Mouse (Mus musculus) embryo, embryonic 10 days (tissue): Measurements from ENCODE around the gene Ero1lb.

Source experiments
- DNase-seq: peaks from one replicate; pipeline ENCODE4 v3.0.0-alpha.2; 2015; ENCODE audit warnings: low spot score

Gene Ero1lb

DNA sequence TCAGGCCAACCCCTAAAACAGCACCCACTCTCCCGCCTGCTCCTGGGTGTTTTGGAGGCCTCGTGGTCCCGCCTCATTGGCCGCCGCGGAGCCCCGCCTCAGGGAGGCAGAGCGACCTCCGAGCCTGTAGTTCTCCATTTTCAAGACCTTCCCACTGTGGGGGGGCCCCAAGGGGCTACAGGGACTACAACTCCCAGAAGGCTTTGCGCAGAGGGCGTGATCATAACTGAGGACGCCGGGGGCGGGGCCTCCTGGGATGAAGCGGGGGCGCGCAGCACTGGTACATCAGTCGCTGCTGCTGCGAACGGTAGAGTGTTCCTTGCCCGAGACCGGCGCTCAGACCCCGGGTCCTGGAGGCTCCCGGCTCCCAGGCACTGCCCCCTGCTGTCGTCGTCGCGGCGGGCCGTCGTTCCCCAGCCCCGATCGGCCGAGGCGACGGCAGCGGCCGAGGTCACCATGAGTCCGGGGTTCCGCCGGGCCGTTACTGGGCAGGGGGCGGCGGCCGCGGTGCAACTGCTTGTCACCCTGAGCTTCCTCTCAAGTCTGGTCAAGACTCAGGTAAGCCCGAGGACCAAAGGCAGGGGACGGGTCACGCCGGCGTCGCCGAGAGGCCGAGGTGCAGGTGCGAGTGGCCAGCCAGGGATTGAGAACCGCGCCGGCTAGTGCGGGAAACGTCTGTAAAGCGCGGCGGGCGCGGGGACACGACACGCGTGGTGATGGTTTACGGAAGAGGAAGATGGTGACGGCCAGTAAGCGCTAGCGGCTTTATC lies at the start of gene Ero1lb:
Gene Ero1lb (plus strand): TSS at position 254 of the 770 bp plus-strand sequence.
- peak; percentile 95 for DNase-seq

DNA sequence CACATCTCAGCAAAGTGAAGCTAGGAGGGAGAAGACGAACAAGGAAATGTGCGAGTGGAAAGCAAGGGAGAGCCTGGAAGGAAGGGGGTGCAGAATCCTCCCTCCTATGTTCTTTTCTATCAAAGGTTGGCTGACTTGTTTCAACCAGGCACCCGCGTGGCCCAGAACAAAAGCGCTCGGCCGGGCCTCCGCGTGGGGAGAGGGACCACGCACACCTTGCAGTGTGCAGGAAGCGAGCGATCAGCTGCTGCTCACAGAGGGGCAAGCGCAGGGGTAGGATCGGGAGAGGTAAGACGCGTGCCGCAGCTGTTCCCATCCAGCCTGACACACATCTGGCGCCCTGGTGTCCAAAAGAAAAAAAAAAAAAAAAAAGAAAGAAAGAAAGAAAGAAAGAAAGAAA lies 46.3 kb upstream of the Ero1lb start:
- peak; percentile 37 for DNase-seq

DNA sequence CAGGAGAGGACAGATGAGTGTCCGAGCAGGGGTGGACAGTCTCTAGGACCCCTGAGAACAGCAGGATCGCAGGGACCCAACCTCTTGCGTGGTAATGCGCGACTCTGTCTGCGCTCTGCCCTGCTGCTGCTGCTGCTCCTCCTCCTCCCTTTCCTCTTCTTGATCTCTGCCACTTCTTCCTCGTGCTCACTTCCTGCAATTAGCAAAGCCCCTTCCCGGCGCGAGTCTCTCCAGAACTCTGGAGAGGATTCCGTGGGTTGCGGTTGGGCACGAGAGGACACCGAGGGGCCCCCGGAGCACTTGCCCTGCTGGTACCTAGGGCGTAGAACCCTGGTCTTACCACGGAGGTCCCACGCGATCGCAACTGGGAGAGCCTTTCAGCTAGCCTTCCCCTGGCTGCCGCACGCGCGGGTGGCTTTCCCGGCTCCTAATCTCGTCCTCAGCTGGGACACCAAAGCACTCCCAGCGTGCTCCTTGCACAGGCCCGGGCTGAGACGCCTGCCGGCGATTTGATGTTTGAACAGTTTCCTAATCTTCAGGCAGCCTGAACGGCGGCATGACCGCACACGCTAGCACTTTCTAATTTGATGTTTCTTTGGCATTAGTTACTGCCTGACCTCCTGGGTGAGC lies 45.6 kb upstream of the Ero1lb start, which contains the start of gene Edaradd:
Gene Edaradd (minus strand): TSS at position 484 of the 630 bp plus-strand sequence.
- DNase-seq: peak; percentile 77

DNA sequence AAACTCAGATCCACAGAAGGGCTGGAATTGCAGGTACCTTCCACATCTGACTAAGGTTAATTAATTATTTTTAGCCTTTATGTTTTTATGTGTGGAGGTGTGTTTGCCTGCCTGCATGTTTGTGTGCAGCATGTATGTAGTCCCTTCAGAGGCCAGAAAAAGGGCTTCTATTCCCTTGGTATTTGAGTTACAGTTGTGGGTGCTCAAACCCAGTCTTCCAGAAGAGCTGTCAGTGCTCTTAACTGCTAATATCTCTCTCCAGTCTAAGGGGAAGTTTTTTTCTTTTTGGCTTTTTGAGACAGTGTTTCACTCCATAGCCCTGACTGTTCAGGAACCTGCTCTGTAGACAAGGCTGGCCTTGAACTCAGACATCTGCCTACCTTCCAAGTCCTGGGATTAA lies 43.3 kb upstream of the Ero1lb start:
- no peak for DNase-seq

DNA sequence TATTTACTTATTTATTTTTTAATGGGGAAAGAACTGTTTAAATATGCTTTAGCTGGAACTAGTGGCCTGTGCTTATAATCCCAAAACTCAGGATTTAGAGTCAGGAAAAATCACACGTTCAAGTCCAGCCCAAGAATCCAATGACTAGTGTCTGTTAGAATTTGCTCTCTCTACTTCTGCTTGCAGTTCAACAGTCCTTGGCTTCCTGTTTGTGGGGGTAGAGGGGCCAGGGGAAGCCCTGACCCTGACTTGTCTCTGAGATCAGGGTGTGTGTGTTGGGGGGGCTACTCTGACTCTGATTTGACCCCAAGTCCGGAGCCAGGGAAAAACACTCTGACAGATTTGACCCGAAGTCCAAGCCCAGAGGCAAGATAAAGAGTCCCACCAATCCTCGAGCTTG lies 40.0 kb upstream of the Ero1lb start:
- no peak for DNase-seq

GRCm38 (mm10) chr13:12534628-12535027 lies 31.0 kb upstream of the Ero1lb start:
- DNase-seq: no peak

GRCm38 (mm10) chr13:12537971-12538370 lies 27.7 kb upstream of the Ero1lb start:
- peak; percentile 19 for DNase-seq

DNA sequence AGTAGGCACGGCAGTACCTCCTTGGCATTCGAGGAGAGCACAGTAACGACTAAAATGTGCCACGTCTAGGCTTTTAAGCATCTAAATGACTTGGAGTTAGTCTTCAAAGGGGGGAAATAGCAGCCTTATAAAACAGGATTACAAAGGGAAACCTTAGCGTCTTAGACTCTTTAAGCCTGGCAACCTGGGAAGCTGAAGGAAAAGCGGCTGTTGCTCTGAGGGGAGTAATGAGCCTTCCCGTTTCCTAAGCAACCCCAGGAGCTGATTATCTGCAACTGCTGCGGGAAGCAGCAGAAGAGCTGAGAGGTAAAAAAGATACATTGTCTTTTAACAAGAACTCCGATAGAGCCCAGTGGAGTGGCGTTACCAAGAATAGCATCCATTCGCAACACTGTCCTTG lies 26.0 kb upstream of the Ero1lb start:
- no peak for DNase-seq

DNA sequence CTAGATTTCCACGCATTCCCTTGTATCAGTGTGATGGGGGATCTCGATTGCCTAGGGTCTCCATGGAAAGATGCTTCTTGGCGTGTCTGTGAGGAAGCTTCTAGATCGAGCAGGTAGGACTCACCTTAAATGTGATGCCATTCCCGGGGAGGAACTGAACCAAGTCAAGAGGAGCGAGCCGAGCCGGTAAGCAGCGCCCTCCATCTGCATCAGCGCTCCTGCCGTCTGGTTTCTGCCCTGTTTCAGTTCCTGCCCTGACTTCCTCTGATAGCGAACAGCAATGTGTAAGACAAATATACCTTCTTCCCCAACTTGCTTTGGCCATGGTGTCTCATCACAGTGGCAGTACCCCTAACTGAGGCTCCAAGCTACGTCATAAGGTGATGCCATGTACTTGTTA lies 25.6 kb upstream of the Ero1lb start:
- DNase-seq: no peak

- peak; percentile 87 for DNase-seq
Measured at GRCm38 (mm10) chr13:12542006-12542981, 23.4 kb upstream of the Ero1lb start.

GRCm38 (mm10) chr13:12543246-12543645 lies 22.4 kb upstream of the Ero1lb start:
- no peak for DNase-seq

DNA sequence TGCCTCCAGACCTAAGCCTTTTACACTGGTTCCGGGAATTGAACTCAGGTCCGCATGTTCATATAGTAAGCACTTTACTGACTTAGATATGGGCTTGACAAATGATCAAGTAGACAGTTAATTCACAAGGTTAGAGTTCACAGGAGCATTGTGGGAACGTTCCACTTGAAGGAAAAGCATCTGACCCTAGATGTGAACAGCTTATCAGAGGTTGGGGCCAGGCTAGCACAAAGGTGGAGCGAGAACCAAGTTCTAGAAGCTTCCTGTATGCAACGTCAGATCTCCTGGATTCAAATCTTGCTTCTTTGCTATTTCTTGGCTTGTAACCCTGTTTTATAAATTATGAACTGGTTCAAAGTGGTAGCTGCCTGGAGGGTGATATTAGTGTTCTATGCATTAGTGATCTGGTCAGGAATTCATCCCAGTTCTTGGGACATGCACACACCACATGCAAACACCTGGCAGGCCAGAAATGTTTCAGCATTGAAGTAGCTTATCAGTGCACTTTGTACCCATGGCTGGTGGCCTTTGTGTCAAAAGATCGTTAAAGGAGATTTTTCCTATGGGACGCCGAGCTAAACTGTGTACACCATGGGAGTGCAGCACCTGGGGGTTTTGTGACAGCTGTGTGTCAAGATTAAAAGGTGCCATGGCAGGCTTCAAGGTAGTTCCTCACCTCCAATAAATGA lies 21.6 kb upstream of the Ero1lb start:
- no peak for DNase-seq

GRCm38 (mm10) chr13:12554211-12554610 lies 11.5 kb upstream of the Ero1lb start:
- DNase-seq: no peak

DNA sequence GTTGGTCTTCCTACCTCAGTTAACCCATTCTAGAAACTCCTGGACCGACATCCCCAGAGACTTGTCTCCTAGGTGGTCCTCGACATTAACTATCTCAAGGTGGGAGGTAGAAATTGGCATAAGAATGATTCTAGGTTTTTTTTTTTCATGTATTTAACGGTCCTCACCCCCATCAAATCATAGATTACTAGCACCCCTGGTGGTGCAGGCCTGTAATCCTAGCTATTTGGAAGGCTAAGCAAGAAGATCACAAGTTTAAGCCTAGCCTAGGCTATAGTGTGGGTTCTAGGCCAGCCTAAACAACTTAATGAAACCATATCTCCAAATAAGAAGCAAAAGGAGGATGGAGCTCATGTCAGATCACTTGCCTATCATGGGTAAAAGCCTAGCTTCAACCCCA lies 6.6 kb upstream of the Ero1lb start:
- DNase-seq: no peak

- no peak for DNase-seq
Measured at GRCm38 (mm10) chr13:12559462-12560120, 6.1 kb upstream of the Ero1lb start.

- DNase-seq: no peak
Measured at GRCm38 (mm10) chr13:12561729-12562128, 3.9 kb upstream of the Ero1lb start.

DNA sequence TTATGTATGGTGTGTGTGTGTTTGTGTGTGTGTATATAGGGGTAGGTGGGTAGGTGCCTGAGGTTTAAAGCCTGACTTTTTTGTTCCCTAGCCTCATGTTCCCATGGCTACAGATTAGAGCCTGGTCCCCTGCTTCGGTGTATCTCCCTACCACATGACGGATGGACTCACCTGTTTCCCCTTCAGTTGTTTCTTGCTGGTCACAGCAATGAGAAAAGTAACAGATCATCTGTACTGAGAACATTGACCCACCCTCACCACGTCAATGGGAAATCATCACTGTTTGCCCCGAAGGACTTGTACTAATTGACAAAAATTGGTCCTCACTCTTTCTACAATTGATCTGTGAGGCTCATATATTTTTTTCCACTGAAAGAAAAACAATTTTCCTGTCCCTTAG lies 3.4 kb upstream of the Ero1lb start:
- DNase-seq: no peak

DNA sequence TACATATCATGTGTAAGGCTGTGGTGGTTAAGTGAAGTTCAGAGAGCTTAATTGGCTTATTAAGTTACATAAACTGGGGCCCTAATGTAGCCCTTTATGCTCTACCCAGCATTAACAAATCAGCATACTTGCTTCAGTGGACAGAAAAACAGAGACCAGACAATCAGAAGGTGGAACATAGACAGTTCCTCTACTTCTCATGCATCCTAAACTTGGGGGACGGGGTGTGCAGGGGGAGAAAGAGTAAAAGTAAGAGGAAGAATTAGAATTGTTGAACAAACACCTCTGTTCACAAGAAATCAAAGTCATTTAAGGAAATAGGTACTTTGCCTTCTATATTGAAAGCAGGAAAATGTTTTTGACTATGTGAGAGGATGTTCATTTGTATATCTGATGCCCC lies 2.3 kb downstream of the Ero1lb start:
- DNase-seq: no peak

- DNase-seq: no peak
Measured at GRCm38 (mm10) chr13:12568597-12569469, 3.2 kb downstream of the Ero1lb start.

DNA sequence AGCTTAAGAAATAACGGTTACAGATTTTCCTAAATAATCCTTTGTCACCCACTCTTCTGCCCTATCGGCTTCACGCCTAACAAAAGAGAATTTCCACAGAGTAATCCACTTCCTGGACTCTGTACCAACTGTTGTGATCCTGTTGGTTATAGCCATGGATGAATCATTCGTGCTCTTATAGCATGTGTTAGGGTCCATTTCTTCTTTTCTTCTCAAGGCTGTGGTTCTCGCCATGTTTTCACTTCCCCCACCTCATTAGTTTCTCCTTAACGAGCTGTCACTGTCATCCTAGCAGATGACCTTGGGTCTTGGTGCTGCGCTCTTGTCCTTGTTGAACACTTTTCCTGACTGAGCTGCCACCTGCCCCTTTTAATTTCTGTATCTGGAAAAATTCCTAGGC lies 4.1 kb downstream of the Ero1lb start:
- DNase-seq: no peak
